Mouse (Mus musculus): ENCODE measurements around the gene Aaas. TPM values are rescaled to one million over a fixed set of nuclear protein-coding genes. Genes with fewer than 3 reads are reported as not detected.

Gene Aaas
- polyA plus RNA-seq (2017; shearing (Covaris generic)) = 10 to 100 TPM; 50.8 to 79.0 TPM

GRCm38 (mm10) chr15:102350138-102350941 lies at the start of gene Aaas:
Gene Aaas (minus strand): TSS chr15:102350771.

GRCm38 (mm10) chr15:102366733-102367344 lies 16.3 kb upstream of the Aaas start, which contains the start of gene Sp7:
Gene Sp7 (minus strand): TSS chr15:102367182.

DNA sequence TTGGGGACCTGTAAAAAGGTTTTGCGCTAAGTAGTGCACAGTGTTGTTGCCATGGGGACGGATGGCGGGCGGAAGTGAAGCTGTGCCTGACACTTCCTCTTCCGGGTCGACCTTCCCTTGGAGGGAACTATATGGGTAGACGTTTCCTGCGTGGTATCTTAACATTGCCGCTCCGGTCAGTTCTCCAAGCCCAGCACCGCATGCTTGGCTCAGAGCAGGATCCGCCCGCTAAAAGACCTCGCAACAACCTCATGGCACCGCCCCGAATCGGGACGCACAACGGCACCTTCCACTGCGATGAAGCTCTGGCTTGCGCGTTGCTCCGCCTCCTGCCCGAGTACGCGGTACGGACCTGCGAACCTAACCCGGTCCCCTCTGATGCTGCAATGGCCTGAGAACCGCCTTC lies 19.0 kb downstream of the Aaas start, which contains the start of gene Myg1:
Gene Myg1 (plus strand): TSS at position 100 of the 406 bp plus-strand sequence.

DNA sequence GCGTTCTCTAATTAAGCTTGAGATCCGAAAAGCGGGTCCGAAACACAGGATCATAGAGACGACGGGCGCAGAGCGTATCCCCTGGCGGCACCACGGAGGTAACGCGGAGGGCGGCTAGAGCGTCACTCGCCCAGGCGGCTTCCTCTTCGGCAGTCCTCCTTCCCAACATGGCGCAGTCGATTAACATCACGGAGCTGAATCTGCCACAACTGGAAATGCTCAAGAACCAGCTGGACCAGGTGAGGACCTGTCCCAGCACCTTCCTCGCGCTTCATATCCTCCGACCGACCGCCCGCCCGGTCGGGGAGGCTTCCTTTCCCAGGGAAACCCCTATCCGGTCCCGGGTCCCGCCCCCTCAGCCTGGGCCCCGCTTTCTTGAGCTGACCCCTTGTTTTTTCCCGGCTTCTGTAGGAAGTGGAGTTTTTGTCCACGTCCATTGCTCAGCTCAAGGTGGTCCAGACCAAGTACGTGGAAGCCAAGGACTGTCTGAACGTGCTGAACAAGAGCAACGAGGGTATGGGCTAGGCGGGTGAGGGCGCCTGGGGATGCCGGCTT lies 24.5 kb downstream of the Aaas start, which contains the start of gene Pfdn5:
Gene Pfdn5 (plus strand): TSS at position 95 of the 555 bp plus-strand sequence.

DNA sequence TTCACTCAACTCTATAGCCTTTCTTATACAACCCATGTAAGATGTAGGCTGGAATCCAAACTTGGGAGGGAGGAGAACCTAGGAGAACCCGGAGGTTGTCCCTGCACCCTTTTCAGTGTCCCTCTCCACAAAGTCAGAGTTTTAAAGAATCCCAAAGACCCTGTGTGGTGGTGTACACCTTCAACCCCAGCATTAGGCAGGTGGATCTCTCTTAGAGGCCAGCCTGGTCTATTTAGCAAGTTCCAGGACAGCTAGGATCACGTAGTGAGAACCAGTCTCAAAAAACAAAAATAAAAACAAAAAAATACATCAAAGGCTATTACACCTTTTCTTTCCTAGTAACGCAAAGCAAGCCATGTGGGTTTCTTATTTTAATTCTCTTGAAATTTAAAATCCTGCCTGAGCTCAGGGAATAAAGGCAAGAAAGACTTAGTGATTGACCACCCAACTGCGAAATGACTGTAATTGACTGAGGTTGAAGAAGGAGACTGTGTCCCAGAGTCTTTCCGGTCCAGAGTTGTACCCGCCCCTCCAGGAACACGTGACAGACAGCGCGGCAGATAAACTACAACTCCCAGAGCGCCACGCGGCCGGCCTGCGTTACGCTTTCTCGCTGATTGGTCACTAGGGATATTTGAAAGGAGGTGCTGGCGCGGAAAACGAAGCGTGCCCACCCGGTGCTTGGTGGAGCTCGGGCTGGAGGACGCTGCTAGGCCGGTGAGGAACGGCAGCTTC lies 54.8 kb downstream of the Aaas start, which contains the start of gene Espl1:
Gene Espl1 (plus strand): TSS at position 634 of the 735 bp plus-strand sequence.

Other genes with a start within 250 kb of the Aaas start
- gene Spryd3, start 214.5 kb downstream of the Aaas start, polyA plus RNA-seq (2017; shearing (Covaris generic)) = 10 to 100 TPM; 55.1 to 62.1 TPM
- gene Igfbp6, start 206.4 kb downstream of the Aaas start, polyA plus RNA-seq (2017; shearing (Covaris generic)) = 1 to 10 TPM in 1 of 2 experiments, not detected in 1; 1.7 TPM
- 1 to 10 TPM; 2.2 TPM for gene Soat2, start 200.2 kb downstream of the Aaas start, polyA plus RNA-seq (2017; shearing (Covaris generic))
- gene Zfp740, start 147.5 kb downstream of the Aaas start, polyA plus RNA-seq (2017; shearing (Covaris generic)) = 100 to 1,000 TPM in 1 of 2 experiments, 10 to 100 TPM in 1; 94.4 to 103 TPM
- 10 to 100 TPM; 23.9 to 26.0 TPM for gene Csad, start 146.0 kb downstream of the Aaas start, polyA plus RNA-seq (2017; shearing (Covaris generic))
- gene Itgb7, start 118.8 kb downstream of the Aaas start, polyA plus RNA-seq (2017; shearing (Covaris generic)) = 1,000 to 10,000 TPM; 1,270 to 1,388 TPM
- gene Rarg, start 93.3 kb downstream of the Aaas start, polyA plus RNA-seq (2017; shearing (Covaris generic)) = 10 to 100 TPM; 37.3 to 41.8 TPM
- under 1 TPM in 1 of 2 experiments, not detected in 1; 0.34 TPM for gene Gm9918, start 80.2 kb downstream of the Aaas start, polyA plus RNA-seq (2017; shearing (Covaris generic))
- 100 to 1,000 TPM; 101 to 121 TPM for gene Mfsd5, start 71.3 kb downstream of the Aaas start, polyA plus RNA-seq (2017; shearing (Covaris generic))
- gene Espl1, start 54.5 kb downstream of the Aaas start, polyA plus RNA-seq (2017; shearing (Covaris generic)) = 1 to 10 TPM in 1 of 2 experiments, under 1 TPM in 1; 0.60 to 1.9 TPM
- 100 to 1,000 TPM; 410 to 478 TPM for gene Pfdn5, start 24.7 kb downstream of the Aaas start, polyA plus RNA-seq (2017; shearing (Covaris generic))
- 10 to 100 TPM; 81.7 to 90.3 TPM for gene Myg1, start 19.1 kb downstream of the Aaas start, polyA plus RNA-seq (2017; shearing (Covaris generic))
- gene Sp7, start 16.4 kb upstream of the Aaas start, polyA plus RNA-seq (2017; shearing (Covaris generic)) = under 1 TPM in 1 of 2 experiments, not detected in 1; 0.33 TPM
- gene Sp1, start 55.4 kb upstream of the Aaas start, polyA plus RNA-seq (2017; shearing (Covaris generic)) = 10 to 100 TPM; 14.5 to 14.9 TPM
- under 1 TPM; 0.38 to 0.94 TPM for gene Amhr2, start 94.6 kb upstream of the Aaas start, polyA plus RNA-seq (2017; shearing (Covaris generic))
- 100 to 1,000 TPM; 513 to 642 TPM for gene Prr13, start 108.3 kb upstream of the Aaas start, polyA plus RNA-seq (2017; shearing (Covaris generic))
- gene Pcbp2, start 119.8 kb upstream of the Aaas start, polyA plus RNA-seq (2017; shearing (Covaris generic)) = 100 to 1,000 TPM in 1 of 2 experiments, 10 to 100 TPM in 1; 95.8 to 136 TPM
- gene Gm10337, start 153.0 kb upstream of the Aaas start, polyA plus RNA-seq (2017; shearing (Covaris generic)) = not detected
- 1 to 10 TPM; 8.9 to 9.2 TPM for gene Map3k12, start 166.3 kb upstream of the Aaas start, polyA plus RNA-seq (2017; shearing (Covaris generic))
- gene Tarbp2, start 167.4 kb upstream of the Aaas start, polyA plus RNA-seq (2017; shearing (Covaris generic)) = 10 to 100 TPM; 50.6 to 57.9 TPM
- gene Npff, start 174.2 kb upstream of the Aaas start, polyA plus RNA-seq (2017; shearing (Covaris generic)) = 1 to 10 TPM; 5.1 to 7.0 TPM